Mouse (Mus musculus) macrophage (primary cell): ENCODE results near the gene Fpgt. TPM values are rescaled to one million over a fixed set of nuclear protein-coding genes. Genes with fewer than 3 reads are reported as not detected.

Experiments used
- H3K27ac ChIP-seq: fragments of 350-480 bp; formaldehyde crosslinking; 2 replicates; pipeline ENCODE4 v1.9.0; 2021
- H3K36me3 ChIP-seq: fragments of 350-480 bp; formaldehyde crosslinking; 2 replicates; pipeline ENCODE4 v1.9.0; 2021; ENCODE audit errors: inconsistent target
- H3K4me3 ChIP-seq: fragments of 350-480 bp; formaldehyde crosslinking; 2 replicates; pipeline ENCODE4 v1.9.0; 2021; ENCODE audit errors: inconsistent target
- H3K79me2 ChIP-seq: fragments of 350-480 bp; formaldehyde crosslinking; 2 replicates; pipeline ENCODE4 v1.9.0; 2021; ENCODE audit errors: inconsistent target
- WGBS: methylation state at CpG from one replicate; pipeline ENCODE4 v1.1.7; 2026; ENCODE audit warnings: inconsistent platforms; ENCODE audit not compliant: missing documents; 5-methylcytosine and 5-hydroxymethylcytosine counted together
- polyA plus RNA-seq: library from polyadenylated mRNA; stranded (reverse); fragments of 250-400 nt; gene quantifications from 3 replicates; pipeline ENCODE4 v1.2.4, GENCODE M21; 2018; ENCODE audit warnings: inconsistent platforms
- total RNA-seq, 78 experiments: library from RNA; depleted of rRNA; stranded (reverse); fragments of 250-400 nt; gene quantifications; 1 replicate in 9 of 78; 2 replicates in 24 of 78; 3 replicates in 43 of 78; 4 replicates in 2 of 78; pipeline ENCODE4 v1.2.4; 2018; ENCODE audit warnings: inconsistent platforms in 56 of 78

The Fpgt gene
- total RNA-seq (2018; cell fraction: chromatin; rRNA removed) = 10 to 100 TPM; 12.5 to 76.5 (median 34.9) TPM
- total RNA-seq (2018; cell fraction: cytosol; rRNA removed) = 10 to 100 TPM; 10.7 to 24.3 (median 19.0) TPM
- 10 to 100 TPM; 19.6 to 75.1 (median 34.8) TPM for total RNA-seq (2018; cell fraction: nucleus; rRNA removed)
- polyA plus RNA-seq = 11.4 to 18.4 TPM (median 13.0 TPM) in 3 replicates

DNA sequence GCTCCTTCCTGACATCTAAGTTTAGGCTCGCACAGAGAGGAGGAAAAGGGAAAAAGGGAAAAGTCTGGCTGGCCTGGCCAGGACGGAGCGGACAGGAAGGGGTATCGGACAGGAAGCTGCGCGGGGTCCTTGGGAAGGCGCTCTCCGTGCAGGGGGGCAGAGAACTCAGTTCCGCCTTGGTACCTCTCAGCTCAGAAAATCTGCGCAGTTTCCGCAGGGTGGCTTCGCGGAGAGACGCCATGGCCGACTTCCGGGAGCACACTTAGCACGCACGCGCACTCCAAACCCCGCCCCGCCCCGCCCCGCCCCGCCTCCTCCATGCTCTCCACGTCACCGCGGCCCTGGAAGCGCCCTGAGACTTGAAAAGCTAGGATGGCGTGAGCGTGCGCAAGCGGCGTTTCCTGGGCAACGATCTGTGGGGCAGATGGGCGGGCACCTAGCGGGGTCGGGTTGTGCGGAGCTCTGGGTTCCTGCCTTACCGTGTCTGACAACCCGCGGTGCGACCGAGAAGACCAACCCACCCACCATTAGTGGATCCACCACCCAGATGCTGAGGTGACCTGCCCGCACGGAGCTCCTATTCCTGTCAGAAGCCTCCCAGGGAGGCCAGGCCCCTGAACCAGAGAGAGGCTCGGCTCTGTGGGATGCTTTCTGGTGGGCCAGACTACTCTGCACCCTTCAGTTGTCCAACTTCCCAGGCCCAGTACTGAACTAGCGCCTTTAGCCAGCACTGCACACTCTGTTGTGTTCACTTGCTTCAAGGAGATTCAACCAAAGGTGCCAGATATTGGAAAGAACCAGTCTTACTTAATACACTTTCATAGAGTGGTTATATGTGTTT is at the start of gene Fpgt, which contains the start of gene Lrriq3:
Fpgt (minus strand) TSS at position 288 of the 841 bp plus-strand sequence.
Lrriq3 (plus strand) TSS at position 319 of the 841 bp plus-strand sequence.
- peak within 1 kb of the TSS; percentile 68 for H3K27ac ChIP-seq
- H3K79me2 ChIP-seq = peaks cover 11% of the 10 kb centered on the region; the same call in 1 of the 2 replicates
- H3K4me3 ChIP-seq = peak within 1 kb of the TSS; percentile 84
- WGBS = 2% methylated on average over 44 of the region's 47 CpGs
- peaks cover 22% of the 10 kb centered on the region for H3K36me3 ChIP-seq

DNA sequence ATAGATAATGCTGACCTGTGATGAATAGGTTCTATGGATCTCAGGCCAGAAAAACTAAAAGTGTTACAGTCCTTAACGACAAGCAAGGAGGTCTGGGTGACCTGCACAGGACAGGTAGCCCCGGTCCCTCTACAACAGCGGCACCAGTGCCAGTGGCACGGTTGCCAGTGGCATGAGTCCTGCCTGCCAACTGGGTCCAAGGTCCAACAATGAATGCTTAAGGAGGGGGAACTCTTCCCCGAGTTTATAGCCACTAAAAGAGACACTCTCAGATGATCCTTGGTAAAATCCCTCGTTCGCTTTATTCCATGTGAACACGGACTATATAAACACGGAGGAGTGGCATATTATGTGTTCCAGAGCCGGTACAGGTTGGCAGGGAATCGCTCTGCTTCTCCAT is 47.8 kb upstream of the Fpgt start:
- WGBS = 88% methylated on average over 11 of the region's 11 CpGs
- no peaks in the 10 kb centered on the region for H3K79me2 ChIP-seq
- H3K27ac ChIP-seq = no peak overlapping the region
- H3K4me3 ChIP-seq = no peak overlapping the region
- no peaks in the 10 kb centered on the region for H3K36me3 ChIP-seq

DNA sequence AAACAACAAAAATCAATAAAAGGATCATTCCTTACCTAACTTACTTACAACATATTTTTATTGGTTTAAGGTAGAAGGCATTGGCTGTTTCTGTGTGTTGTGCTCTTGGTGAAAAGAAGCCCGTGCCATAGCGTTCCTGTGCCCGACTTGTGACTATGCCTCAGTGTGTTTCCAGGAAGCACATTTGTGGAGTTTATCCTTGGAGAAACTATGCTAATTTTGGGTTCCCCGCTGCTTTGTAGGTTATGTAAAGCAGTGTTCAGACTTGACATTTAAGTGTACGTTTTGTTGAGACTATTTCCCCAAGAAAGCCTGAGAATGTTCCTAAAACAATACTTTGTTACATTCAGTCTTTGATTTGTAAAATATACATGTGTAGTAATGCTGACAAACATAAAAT is 44.5 kb upstream of the Fpgt start:
- Histone ChIP-seq H3K4me3 (no peak overlapping the region), H3K36me3 (no peaks in the 10 kb centered on the region), H3K79me2 (no peaks in the 10 kb centered on the region), H3K27ac (no peak overlapping the region)
- WGBS = 77% methylated on average over 5 of the region's 5 CpGs

GRCm38 (mm10) chr3:155105957-155106356 is 12.8 kb upstream of the Fpgt start:
- no peaks in the 10 kb centered on the region for H3K79me2 ChIP-seq
- 89% methylated on average over 1 of the region's 1 CpGs for WGBS
- no peak overlapping the region for H3K27ac ChIP-seq
- no peak overlapping the region for H3K4me3 ChIP-seq
- no peaks in the 10 kb centered on the region for H3K36me3 ChIP-seq

- no peaks in the 10 kb centered on the region for H3K79me2 ChIP-seq
- no peaks in the 10 kb centered on the region for H3K36me3 ChIP-seq
- WGBS = 100% methylated on average over 1 of the region's 1 CpGs
- no peak overlapping the region for H3K27ac ChIP-seq
- no peak overlapping the region for H3K4me3 ChIP-seq
These were observed 6.1 kb upstream of the Fpgt start for GRCm38 (mm10) chr3:155099266-155099665.

- 90% methylated on average over 6 of the region's 6 CpGs for WGBS
These were observed 1.1 kb downstream of the Fpgt start for GRCm38 (mm10) chr3:155092081-155092480.

DNA sequence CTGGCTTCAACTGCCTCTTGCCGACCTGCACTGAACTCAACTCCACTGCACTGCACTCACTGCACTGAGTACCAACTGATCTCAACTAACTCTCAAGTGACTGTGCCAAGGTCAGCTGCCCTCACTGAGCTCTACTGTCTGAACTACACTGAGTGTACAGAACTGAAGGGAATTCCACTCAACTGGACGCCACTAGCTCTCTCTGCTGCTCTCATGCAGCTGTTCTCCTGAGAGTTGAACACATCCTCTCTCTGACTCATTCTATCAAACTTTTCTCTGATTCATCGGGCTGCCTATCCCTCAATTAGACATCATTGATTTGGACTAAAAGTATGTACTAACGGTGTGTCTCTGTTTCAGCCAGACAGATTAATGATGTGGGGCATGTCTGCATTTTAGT is 15.3 kb downstream of the Fpgt start:
- Histone ChIP-seq H3K27ac (no peak overlapping the region), H3K36me3 (no peaks in the 10 kb centered on the region), H3K79me2 (no peaks in the 10 kb centered on the region), H3K4me3 (no peak overlapping the region)
- 86% methylated on average over 4 of the region's 4 CpGs for WGBS

More at GRCm38 (mm10) chr3:155092081-155092480, 1.1 kb downstream of the Fpgt start:
- Histone ChIP-seq H3K79me2 (peaks cover 11% of the 10 kb centered on the region; the same call in 1 of the 2 replicates), H3K4me3 (peak overlapping the region; percentile 84; the same call in 1 of the 2 replicates), H3K36me3 (peaks cover 34% of the 10 kb centered on the region), H3K27ac (no peak overlapping the region)

GRCm38 (mm10) chr3:155059449-155059822 is 33.8 kb downstream of the Fpgt start:
- Histone ChIP-seq H3K4me3 (no peak overlapping the region), H3K36me3 (no peaks in the 10 kb centered on the region), H3K27ac (no peak overlapping the region), H3K79me2 (no peaks in the 10 kb centered on the region)

GRCm38 (mm10) chr3:155058800-155059448 is 34.3 kb downstream of the Fpgt start:
- Histone ChIP-seq H3K4me3 (no peak overlapping the region), H3K79me2 (no peaks in the 10 kb centered on the region), H3K36me3 (no peaks in the 10 kb centered on the region), H3K27ac (no peak overlapping the region)
- 83% methylated on average over 6 of the region's 6 CpGs for WGBS

DNA sequence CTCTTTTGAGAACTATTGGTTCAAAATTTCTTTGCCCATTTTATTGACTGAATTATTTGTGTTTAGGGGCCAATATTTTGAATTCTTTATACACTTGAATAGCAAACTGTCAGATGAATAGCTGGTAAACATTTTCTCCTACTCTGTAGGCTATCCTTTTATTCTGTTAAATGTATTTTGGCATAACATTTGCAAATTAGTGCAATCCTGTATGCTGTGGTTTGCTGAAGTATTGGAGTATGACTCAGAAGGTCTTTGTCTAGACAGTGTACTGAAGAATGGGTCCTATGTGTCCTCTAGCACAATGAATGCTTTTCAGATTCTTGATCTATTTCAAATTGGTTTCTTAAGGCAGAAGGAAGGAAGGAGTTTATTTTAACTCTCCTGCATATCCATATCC is 35.6 kb downstream of the Fpgt start:
- Histone ChIP-seq H3K27ac (no peak overlapping the region), H3K79me2 (no peaks in the 10 kb centered on the region)

DNA sequence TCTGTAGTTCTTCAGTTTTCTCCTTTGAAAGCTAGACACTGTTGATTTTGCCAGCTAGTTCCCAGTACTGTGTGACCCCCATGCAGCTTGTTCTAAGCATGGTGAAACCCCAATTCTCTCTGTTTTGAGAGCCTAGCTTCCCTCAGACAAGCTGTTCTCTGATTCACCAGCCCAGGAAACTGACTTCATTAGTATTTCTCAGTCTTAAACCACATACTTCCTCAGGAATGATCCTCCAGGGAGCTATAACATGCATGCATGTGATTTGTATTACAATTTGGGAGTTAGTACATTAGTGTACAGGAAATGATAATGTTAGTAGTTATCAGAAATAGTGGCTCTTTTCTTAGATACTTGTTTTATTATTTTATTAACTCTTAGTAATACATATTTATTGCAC is 36.6 kb downstream of the Fpgt start:
- H3K79me2 ChIP-seq = no peaks in the 10 kb centered on the region
- H3K27ac ChIP-seq = no peak overlapping the region
- H3K36me3 ChIP-seq = no peaks in the 10 kb centered on the region
- no peak overlapping the region for H3K4me3 ChIP-seq

More for the DNA sequence above, 35.6 kb downstream of the Fpgt start:
- Histone ChIP-seq H3K36me3 (no peaks in the 10 kb centered on the region), H3K4me3 (no peak overlapping the region)

DNA sequence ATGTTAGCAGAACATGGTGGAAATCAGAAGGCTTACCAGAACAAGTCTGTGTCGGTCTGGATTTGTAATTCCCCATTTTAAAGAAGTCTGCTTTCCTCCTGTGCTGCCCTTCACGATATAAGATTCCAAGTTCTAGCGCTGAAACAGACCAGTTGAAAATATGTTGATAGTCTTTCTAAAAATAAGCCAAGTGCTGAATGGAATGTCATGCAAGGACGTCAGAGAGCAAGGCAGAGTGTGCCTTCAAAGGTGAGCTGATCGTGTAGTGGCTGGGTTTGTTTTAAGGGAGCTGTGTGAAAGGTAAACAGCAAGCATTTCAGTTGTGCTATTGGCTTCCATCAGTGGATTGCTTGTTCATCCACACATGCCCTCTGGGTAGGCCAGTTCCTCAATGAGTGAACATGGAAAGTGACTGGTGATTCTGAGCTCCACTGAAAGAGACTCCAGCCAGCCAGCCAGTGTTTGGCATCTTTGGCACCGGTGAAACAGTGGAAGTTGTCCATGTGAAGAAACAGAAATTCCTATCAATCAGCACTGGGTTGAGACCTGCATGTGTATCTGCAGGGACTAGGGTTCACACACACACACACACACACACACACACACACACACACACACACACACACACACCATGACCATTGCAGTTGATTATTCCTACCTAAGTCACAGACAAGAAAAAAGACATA is 37.8 kb downstream of the Fpgt start, which contains the start of gene Tnni3k:
Tnni3k (minus strand) TSS at position 177 of the 686 bp plus-strand sequence.
- H3K36me3 ChIP-seq = no peaks in the 10 kb centered on the region
- H3K79me2 ChIP-seq = no peaks in the 10 kb centered on the region
- no peak within 1 kb of the TSS for H3K27ac ChIP-seq
- no peak within 1 kb of the TSS for H3K4me3 ChIP-seq
- WGBS = 78% methylated on average over 6 of the region's 6 CpGs

- Histone ChIP-seq H3K36me3 (no peaks in the 10 kb centered on the region), H3K79me2 (no peaks in the 10 kb centered on the region), H3K27ac (no peak overlapping the region), H3K4me3 (no peak overlapping the region)
- WGBS = 56% methylated on average over 1 of the region's 1 CpGs
These were observed 40.0 kb downstream of the Fpgt start for GRCm38 (mm10) chr3:155053189-155053588.

DNA sequence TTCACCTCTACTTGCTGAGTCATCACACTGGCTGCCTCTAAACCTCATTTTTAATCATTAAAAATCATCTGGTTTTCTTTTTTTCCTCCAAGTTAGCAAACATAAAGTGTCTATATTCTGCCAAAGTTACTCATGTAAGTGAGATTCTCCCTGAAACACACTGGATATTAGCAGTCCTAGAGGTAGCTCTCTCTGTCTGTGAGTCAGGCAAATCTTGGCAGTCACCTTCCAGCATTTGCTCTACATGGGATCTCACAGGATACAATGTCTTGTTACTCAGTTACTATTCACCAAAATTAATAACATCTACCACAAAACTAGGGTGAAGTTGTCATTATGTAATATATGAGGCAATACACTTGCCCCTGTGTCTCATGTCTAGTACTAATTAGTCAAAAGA is 41.2 kb downstream of the Fpgt start:
- Histone ChIP-seq H3K36me3 (no peaks in the 10 kb centered on the region), H3K27ac (no peak overlapping the region), H3K79me2 (no peaks in the 10 kb centered on the region), H3K4me3 (no peak overlapping the region)
